Mouse (Mus musculus): ENCODE measurements around the gene Suv39h1. TPM values are rescaled to one million over a fixed set of nuclear protein-coding genes. Genes with fewer than 3 reads are reported as not detected.
"Not testable (repeated sequence)": the region's sequence is repeated elsewhere in the genome, so short reads cannot be mapped to it uniquely, and the experiment has no call there.

Suv39h1 gene
- polyA plus RNA-seq, 1 experiment from 2014 or later = 67.8 TPM

DNA sequence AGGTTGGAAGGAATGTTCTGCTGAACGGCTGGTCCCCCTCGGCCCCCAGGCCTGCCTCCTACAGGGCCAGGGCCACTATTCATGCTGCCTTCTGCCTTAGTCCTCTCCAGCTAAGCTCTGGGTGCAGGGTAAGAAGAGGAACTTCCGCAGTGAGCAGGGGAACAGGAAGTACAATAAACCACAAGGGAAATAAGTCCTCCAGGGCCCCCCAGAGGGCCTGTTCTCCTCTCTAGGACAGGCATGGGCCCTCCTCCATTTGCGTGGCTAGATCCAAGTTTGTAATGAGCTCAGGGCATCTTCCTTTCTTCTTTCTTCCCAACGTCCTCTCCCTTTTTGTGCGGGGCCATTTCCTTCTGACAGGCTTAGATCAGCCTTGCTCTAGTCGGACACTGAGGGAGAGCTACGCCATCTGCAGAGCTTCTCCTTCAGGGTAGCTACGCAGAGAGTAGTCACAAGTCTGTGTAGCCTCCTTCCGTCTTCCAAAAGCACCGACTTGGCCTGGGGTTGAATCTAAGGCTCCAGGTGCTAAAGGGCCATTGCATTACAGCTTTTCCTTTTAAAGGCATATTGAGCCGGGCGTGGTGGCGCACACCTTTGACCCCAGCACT is 15.9 kb upstream of the Suv39h1 start, which contains the start of gene Was:
Gene Was, minus strand, starts transcription at position 153 of the 608 bp plus-strand sequence.
- Histone ChIP-seq H3K27me3 (no peaks in the 10 kb centered on the region), H3K4me1 (no peaks in the 10 kb centered on the region), H3K9ac (no peak within 1 kb of the TSS), H3K36me3 (no peaks in the 10 kb centered on the region), H3K4me2 (replicated peaks) (no peak within 1 kb of the TSS), H3K9me3 (no peaks in the 10 kb centered on the region), H3K27ac (no peak within 1 kb of the TSS), H3K4me3 (no peak within 1 kb of the TSS)
- WGBS = 86% methylated on average over 14 of the region's 14 CpGs
- ATAC-seq (ENCODE audit: low FRiP score, low read depth) = no peak

DNA sequence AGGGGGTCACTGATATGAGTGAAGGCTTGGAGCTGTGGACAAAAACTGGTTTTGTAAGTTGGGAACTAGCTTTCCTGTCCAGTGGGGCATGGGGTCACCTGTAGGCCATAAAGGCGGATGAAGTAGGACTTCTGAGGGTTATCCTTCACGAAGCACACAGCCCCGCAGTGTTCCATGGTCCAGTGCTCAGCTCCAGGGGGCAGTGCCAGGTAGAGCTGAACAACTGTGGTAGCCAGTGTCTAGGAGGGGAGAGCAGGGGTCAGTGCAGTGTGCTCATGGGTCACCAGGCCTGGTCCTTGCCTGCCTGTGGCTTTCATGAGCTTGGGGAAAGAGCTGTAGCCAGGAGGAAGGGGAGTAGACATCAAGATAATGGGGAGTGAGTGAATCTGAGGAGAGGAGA is 15.2 kb upstream of the Suv39h1 start:
- no peaks in the 10 kb centered on the region for H3K27me3 ChIP-seq
- H3K36me3 ChIP-seq = no peaks in the 10 kb centered on the region
- 84% methylated on average over 3 of the region's 3 CpGs for WGBS
- H3K9me3 ChIP-seq = no peaks in the 10 kb centered on the region
- H3K4me3 ChIP-seq = no peak overlapping the region
- H3K4me1 ChIP-seq = no peaks in the 10 kb centered on the region
- no peak overlapping the region for H3K27ac ChIP-seq
- ATAC-seq (ENCODE audit: low FRiP score, low read depth) = no peak
- no peak overlapping the region for H3K9ac ChIP-seq
- no peak overlapping the region for H3K4me2 ChIP-seq (replicated peaks)

DNA sequence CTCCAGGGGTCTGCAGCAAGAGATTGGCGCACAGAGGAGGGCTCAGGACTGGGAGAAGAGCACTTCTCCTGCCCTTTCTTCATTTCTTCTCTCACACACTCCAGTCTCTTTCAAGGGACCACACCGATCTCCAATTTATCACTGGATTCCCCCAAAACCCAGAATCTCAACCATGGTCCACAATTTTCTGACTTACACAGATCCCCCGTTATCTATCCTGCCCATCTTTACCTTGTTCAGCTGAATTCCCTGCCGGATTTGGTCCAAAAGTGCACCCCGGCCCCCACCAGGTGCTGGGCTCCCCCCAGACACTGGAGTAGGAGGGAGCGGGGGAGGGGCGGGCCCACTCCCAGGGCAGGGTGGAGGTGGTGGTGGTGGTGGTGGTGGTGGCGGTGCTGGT is 11.1 kb upstream of the Suv39h1 start:
- Histone ChIP-seq H3K27ac (no peak overlapping the region), H3K36me3 (no peaks in the 10 kb centered on the region), H3K4me3 (no peak overlapping the region), H3K9ac (no peak overlapping the region), H3K4me2 (replicated peaks) (no peak overlapping the region), H3K4me1 (no peaks in the 10 kb centered on the region), H3K9me3 (no peaks in the 10 kb centered on the region), H3K27me3 (no peaks in the 10 kb centered on the region)
- WGBS = 85% methylated on average over 7 of the region's 8 CpGs
- ATAC-seq (ENCODE audit: low FRiP score, low read depth) = no peak

DNA sequence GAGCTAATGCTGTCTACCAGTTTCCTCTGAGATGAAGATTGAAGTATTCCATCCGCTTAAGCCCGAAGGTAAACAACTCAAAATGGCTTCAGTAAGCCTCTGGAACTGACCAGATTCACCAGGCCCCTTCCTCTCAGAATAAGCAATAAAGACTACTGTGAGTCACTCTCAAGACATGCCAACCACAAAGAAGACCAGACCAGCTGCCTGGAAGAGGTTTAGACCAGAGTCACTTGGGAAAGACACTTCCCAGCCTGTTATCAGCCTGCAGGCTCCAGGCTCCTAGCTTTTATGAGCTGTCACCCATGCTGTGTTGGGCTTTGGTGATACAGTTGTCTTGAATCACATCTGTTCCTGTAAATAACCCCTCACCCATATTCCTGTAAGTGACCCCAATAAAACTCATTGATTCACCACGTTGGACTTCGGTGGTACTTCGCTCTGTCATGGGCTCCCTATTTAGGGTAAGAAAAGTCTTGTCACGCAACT is 10.3 kb upstream of the Suv39h1 start:
- Histone ChIP-seq H3K36me3 (no peaks in the 10 kb centered on the region), H3K27me3 (no peaks in the 10 kb centered on the region), H3K4me3 (no peak overlapping the region), H3K4me2 (replicated peaks) (no peak overlapping the region), H3K4me1 (no peaks in the 10 kb centered on the region), H3K9me3 (no peaks in the 10 kb centered on the region), H3K9ac (no peak overlapping the region), H3K27ac (no peak overlapping the region)
- ATAC-seq (ENCODE audit: low FRiP score, low read depth) = no peak
- WGBS = 65% methylated on average over 6 of the region's 6 CpGs

DNA sequence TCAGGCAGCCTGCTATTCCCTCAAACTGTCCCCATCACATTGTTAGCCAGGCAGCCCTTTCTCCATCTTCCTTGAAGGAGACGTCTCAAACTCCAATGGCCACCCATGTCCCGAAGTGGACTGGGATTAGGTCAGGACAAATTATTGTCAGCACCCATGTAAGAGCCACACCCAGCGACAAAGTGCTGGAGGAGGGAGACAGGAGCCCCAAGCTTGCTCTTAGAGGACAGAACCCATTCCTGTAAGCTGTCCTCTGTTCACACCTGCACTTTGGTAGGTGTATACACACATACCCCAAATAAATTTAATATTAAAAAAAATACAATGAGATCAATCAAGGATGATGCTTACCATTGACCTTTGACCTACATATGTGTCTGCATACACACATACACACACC is 544 bp upstream of the Suv39h1 start:
- no peaks in the 10 kb centered on the region for H3K9me3 ChIP-seq
- peaks cover 13% of the 10 kb centered on the region; the same call in 1 of the 2 replicates for H3K36me3 ChIP-seq
- no peaks in the 10 kb centered on the region for H3K27me3 ChIP-seq
- peak overlapping the region; percentile 61 for H3K4me2 ChIP-seq (replicated peaks)
- WGBS = 23% methylated on average over 3 of the region's 3 CpGs
- peak; percentile 8; the same call in 1 of the 2 replicates for ATAC-seq (ENCODE audit: low FRiP score, low read depth)
- H3K4me1 ChIP-seq = no peaks in the 10 kb centered on the region
- H3K4me3 ChIP-seq = peak overlapping the region; percentile 58
- peak overlapping the region; percentile 53; the same call in 1 of the 2 replicates for H3K9ac ChIP-seq
- H3K27ac ChIP-seq = 0 out of 2 replicates have a peak overlapping the region, but pooled peaks have one; percentile 39

DNA sequence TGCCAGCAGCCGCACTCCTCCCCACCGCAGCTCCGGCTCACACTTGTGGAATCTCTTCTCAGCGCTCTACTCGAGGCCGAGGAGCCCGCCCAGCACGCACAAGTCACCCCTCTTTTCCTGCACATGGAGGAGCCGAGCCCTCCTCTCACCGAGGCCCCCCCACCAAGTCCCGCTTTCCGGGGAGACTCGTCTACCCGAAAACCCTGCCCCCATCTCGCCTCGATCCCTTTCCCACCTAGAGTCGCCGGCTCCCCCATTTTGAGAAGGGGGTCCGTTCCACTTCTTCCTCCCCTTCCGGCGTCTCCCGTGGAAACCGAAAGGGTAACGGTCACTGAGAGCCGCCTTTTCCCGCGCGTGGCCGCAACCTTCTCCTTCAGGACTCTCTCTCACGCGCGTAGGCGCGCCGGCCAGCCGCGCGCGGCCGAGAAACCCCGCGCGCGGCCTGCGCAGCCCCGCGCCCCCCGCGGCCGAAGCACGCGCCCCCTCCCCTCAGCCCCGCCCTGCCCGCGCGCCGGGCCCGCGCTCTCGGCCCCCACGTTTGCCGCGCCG is 605 bp downstream of the Suv39h1 start:
- peak; percentile 39 for ATAC-seq (ENCODE audit: low FRiP score, low read depth)
- Histone ChIP-seq H3K9me3 (no peaks in the 10 kb centered on the region), H3K4me2 (replicated peaks) (peak overlapping the region; percentile 60), H3K9ac (peak overlapping the region; percentile 70), H3K4me1 (no peaks in the 10 kb centered on the region), H3K36me3 (peaks cover 22% of the 10 kb centered on the region; the same call in 1 of the 2 replicates), H3K27me3 (no peaks in the 10 kb centered on the region), H3K4me3 (peak overlapping the region; percentile 58), H3K27ac (peak overlapping the region; percentile 88)
- whole genome bisulfite sequencing = 18% methylated on average over 39 of the region's 64 CpGs

DNA sequence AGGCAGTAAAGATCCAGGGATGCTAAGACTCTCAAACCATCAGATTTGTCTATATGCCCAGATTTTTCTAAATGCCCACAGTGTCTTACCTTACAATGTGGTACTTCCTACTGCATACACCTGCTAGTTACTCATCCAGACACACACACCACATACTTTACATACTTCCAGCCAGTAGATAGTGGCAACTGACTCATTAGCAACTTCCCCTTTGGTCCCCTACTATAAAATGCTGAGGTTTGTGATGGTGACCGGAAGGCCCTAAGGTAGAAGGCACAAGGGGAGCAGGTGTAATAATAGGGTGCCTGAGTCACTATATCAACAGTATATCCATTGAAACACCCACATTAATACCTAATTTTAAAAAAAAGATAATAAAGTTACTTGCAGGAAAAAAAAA is 5.4 kb downstream of the Suv39h1 start:
- no peaks in the 10 kb centered on the region for H3K27me3 ChIP-seq
- no peak overlapping the region for H3K9ac ChIP-seq
- no peak overlapping the region for H3K27ac ChIP-seq
- ATAC-seq (ENCODE audit: low FRiP score, low read depth) = no peak
- H3K4me2 ChIP-seq (replicated peaks) = no peak overlapping the region
- H3K4me3 ChIP-seq = no peak overlapping the region
- peaks cover 63% of the 10 kb centered on the region for H3K36me3 ChIP-seq
- WGBS = 96% methylated on average over 1 of the region's 1 CpGs
- H3K4me1 ChIP-seq = no peaks in the 10 kb centered on the region
- H3K9me3 ChIP-seq = no peaks in the 10 kb centered on the region

DNA sequence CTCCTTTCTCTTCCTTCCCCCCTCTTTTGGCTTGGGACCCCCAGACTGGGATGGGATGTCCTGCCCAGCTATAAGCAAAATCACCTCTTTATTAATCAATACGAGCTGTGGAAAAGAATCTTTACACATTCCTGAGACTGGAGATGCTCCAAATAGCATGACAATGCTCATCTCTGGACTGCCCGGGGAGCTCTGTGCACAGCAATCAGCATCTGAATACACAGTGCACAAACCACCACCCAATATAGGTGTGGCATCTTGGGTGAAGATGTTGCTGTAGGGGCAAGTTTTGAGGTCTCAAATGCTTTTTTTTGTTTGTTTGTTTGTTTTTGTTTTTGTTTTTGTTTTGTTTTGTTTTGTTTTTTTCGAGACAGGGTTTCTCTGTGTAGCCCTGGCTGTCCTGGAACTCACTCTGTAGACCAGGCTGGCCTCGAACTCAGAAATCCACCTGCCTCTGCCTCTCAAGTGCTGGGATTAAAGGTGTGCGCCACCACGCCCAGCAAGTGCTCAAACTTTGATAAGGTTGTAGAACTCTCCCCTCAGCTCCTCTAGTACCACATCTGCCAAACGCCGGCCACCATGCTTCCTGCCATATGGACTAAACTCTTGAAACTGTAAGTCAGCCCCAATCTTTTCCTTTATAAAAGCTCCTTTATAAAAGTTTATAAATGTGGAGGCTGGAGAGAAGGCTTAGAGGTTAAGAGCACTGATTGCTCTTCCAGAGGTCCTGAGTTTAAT is 23.3 kb downstream of the Suv39h1 start:
- not testable (repeated sequence) for H3K4me2 ChIP-seq (replicated peaks); H3K9ac ChIP-seq; H3K4me3 ChIP-seq; ATAC-seq (ENCODE audit: low FRiP score, low read depth); H3K27me3 ChIP-seq; H3K27ac ChIP-seq; H3K9me3 ChIP-seq; H3K36me3 ChIP-seq; H3K4me1 ChIP-seq
- 85% methylated on average over 8 of the region's 8 CpGs for WGBS

DNA sequence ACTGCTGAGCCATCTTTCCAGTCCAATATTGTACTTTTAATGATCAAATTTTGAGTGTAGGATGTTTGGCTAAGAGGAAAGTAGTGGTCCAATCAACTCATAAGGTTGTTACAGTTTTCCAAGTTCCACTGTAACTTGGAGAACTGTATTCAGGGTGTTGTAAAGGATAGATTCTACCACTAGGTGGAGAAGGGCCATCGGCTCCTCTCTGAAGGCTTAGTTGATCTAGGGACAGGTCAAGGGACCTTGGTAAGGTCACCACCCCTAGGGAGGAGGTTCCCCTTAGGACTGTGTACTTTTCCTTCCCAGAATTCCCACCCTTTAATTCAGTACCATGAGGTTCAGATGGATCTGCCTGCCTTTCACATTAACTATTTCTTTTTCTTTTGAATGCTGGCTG is 41.6 kb downstream of the Suv39h1 start:
- Histone ChIP-seq H3K9ac (no peak overlapping the region), H3K4me3 (no peak overlapping the region), H3K9me3 (no peaks in the 10 kb centered on the region), H3K4me2 (replicated peaks) (no peak overlapping the region), H3K36me3 (no peaks in the 10 kb centered on the region), H3K27ac (no peak overlapping the region), H3K27me3 (no peaks in the 10 kb centered on the region), H3K4me1 (no peaks in the 10 kb centered on the region)
- ATAC-seq (ENCODE audit: low FRiP score, low read depth) = no peak
- WGBS = 57% methylated on average over 1 of the region's 1 CpGs

DNA sequence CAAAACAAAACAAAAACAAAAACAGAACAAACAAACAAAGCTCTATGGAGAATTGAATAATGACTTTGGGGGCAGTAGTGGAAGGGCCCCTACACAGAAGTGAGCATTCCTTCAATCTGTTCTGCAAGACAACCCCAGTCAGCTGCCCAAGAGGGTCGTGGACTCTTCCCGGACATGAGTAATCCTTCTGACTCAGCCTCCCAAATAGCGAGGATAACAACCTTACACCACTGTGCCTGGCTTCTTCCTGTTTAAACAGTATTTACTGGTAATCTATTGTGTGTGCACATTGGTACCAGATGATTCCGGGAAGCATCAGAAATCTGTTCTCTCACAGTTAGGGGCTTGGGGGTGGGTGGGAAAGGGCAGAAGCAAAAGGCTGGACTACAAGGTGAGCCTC is 47.7 kb downstream of the Suv39h1 start:
- H3K9ac ChIP-seq = no peak overlapping the region
- H3K4me2 ChIP-seq (replicated peaks) = no peak overlapping the region
- H3K4me1 ChIP-seq = no peaks in the 10 kb centered on the region
- no peak overlapping the region for H3K27ac ChIP-seq
- ATAC-seq (ENCODE audit: low FRiP score, low read depth) = no peak
- H3K4me3 ChIP-seq = no peak overlapping the region
- H3K27me3 ChIP-seq = no peaks in the 10 kb centered on the region
- no peaks in the 10 kb centered on the region for H3K9me3 ChIP-seq
- no peaks in the 10 kb centered on the region for H3K36me3 ChIP-seq
- WGBS = 60% methylated on average over 4 of the region's 4 CpGs

DNA sequence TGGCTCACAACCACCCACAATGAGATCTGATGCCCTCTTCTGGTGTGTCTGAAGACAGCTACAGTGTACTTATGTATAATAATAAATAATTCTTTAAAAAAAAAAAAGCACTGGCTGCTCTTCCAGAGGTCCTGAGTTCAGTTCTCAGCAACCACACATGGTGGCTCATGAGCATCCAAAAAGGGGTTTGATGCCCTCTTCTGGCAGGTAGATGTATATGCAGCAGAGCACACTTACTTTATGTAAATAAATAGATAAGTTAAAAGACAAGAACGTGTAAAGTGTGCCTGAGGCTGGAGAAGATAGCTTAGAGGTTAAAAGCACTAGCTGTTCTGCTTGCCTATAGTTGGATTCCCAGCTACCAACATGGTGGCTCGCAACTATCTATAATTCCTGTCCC is 49.8 kb downstream of the Suv39h1 start:
- WGBS = 69% methylated on average over 2 of the region's 2 CpGs
- no peaks in the 10 kb centered on the region for H3K27me3 ChIP-seq
- no peak for ATAC-seq (ENCODE audit: low FRiP score, low read depth)
- H3K4me3 ChIP-seq = no peak overlapping the region
- no peaks in the 10 kb centered on the region for H3K9me3 ChIP-seq
- H3K4me2 ChIP-seq (replicated peaks) = no peak overlapping the region
- H3K27ac ChIP-seq = no peak overlapping the region
- H3K4me1 ChIP-seq = no peaks in the 10 kb centered on the region
- no peak overlapping the region for H3K9ac ChIP-seq
- no peaks in the 10 kb centered on the region for H3K36me3 ChIP-seq

DNA sequence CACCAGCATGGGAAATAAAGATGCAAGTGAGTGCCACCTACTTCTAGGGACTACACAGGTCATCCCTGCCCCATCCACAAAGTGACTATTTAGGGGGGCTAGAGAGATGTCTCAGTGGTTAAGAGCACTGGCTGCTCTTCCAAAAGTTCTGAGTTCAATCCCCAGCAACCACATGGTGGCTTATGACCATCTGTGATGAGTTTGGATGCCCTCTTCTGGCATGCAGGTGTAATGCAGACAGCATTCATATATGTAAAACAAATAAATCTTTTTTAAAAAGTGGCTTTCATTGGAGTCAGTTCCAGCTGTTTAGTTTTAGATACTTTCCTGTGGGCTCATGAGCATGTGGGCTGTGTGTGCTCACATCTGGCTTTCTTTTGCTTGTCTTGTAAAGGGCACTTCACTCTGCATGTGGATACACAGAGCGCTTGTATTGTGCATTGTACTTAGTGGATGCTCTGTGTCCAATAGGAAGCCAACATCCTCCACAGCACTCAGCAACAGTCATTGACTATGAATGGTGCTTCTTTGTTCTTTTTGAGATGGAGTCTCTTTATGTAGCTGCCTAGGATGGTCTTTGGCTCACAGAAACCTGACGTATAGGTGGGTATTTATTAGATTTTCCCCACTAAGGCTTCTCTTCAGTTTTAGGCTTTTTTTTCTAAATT is 54.3 kb downstream of the Suv39h1 start:
- 71% methylated on average over 2 of the region's 2 CpGs for WGBS
- H3K4me2 ChIP-seq (replicated peaks) = no peak overlapping the region
- H3K9me3 ChIP-seq = no peaks in the 10 kb centered on the region
- no peaks in the 10 kb centered on the region for H3K27me3 ChIP-seq
- no peaks in the 10 kb centered on the region for H3K4me1 ChIP-seq
- no peak overlapping the region for H3K4me3 ChIP-seq
- H3K27ac ChIP-seq = no peak overlapping the region
- H3K9ac ChIP-seq = no peak overlapping the region
- ATAC-seq (ENCODE audit: low FRiP score, low read depth) = no peak
- H3K36me3 ChIP-seq = no peaks in the 10 kb centered on the region

Data from limb, embryonic 13.5 days (tissue).